Mouse (Mus musculus) stomach, embryonic 15.5 days (tissue): ENCODE data around the gene Casp9. TPM values are rescaled to one million over a fixed set of nuclear protein-coding genes. Genes with fewer than 3 reads are reported as not detected.
"Not testable (repeated sequence)": the region's sequence is repeated elsewhere in the genome, so short reads cannot be mapped to it uniquely, and the experiment has no call there.

Experiments
- ATAC-seq: fragments of 200-750 bp; cut with Nextera tagmentation; 2 replicates; pipeline ENCODE4 v1.8.0; 2017; ENCODE audit warnings: low read depth, moderate number of reproducible peaks, moderate TSS enrichment; ENCODE audit not compliant: insufficient read depth, low FRiP score
- H3K27ac ChIP-seq: fragments of 300-500 bp; sonication (generic); 2 replicates; pipeline ENCODE4 v1.5.1; 2015; ENCODE audit warnings: mild to moderate bottlenecking, inconsistent platforms
- H3K27me3 ChIP-seq: fragments of 300-500 bp; sonication (generic); replicated peaks from 2 replicates; pipeline ENCODE4 v1.6.1; 2015; ENCODE audit warnings: inconsistent platforms
- H3K36me3 ChIP-seq: fragments of 300-500 bp; sonication (generic); 2 replicates; pipeline ENCODE4 v1.6.1; 2015; ENCODE audit warnings: inconsistent platforms
- H3K4me1 ChIP-seq: fragments of 300-500 bp; sonication (generic); 2 replicates; pipeline ENCODE4 v1.6.1; 2015; ENCODE audit warnings: inconsistent platforms
- H3K4me2 ChIP-seq: fragments of 300-500 bp; sonication (generic); 2 replicates; pipeline ENCODE4 v1.6.1; 2015; ENCODE audit warnings: mild to moderate bottlenecking, inconsistent platforms
- H3K4me3 ChIP-seq: fragments of 300-500 bp; sonication (generic); replicated peaks from 2 replicates; pipeline ENCODE4 v1.5.1; 2015; ENCODE audit warnings: inconsistent platforms
- H3K9ac ChIP-seq: fragments of 300-500 bp; sonication (generic); 2 replicates; pipeline ENCODE4 v1.6.1; 2015; ENCODE audit warnings: inconsistent platforms
- H3K9me3 ChIP-seq: fragments of 300-500 bp; sonication (generic); 2 replicates; pipeline ENCODE4 v1.6.1; 2016; ENCODE audit warnings: inconsistent platforms
- WGBS: fragments of 180-500 bp; shearing (Covaris S2); methylation state at CpG from one replicate; pipeline ENCODE4 v1.1.7; 2015; 5-methylcytosine and 5-hydroxymethylcytosine counted together
- polyA plus RNA-seq: library from polyadenylated mRNA; unstranded; fragments of >200 nt; fragmentation: Nextera tagmentation; extraction: Ambion mirVana; gene quantifications from 2 replicates; pipeline ENCODE4 v1.2.1, GENCODE M21; 2015

The Casp9 gene
- polyA plus RNA-seq, 1 experiment from 2014 or later: 23.4 TPM

DNA sequence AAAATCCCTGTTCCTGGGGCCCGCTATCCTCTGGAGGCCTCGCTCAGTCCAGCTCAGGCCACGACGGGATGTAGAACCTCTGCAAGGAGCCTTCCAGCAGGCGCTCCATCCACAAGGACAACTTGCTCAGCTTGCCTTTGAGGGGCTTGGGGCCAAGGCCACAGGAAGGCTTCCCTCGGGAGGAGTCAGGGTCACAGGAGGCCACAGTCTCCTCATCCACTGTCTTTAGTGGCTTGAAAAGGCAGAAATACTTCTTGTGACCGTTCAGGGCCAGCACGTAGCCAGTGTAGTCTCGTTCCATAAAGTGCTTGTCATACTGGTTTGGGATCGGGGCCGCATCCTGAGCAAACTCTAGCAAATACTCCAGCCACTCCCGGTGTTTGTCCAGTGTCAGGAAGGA, 29.9 kb upstream of the Casp9 start:
- peaks cover 20% of the 10 kb centered on the region for H3K36me3 ChIP-seq
- H3K27me3 ChIP-seq: no peaks in the 10 kb centered on the region
- H3K4me2 ChIP-seq: no peak overlapping the region
- ATAC-seq: no peak
- no peak overlapping the region for H3K4me3 ChIP-seq
- peaks cover 21% of the 10 kb centered on the region for H3K4me1 ChIP-seq
- no peak overlapping the region for H3K27ac ChIP-seq
- no peak overlapping the region for H3K9ac ChIP-seq
- 85% methylated on average over 12 of the region's 12 CpGs for WGBS
- H3K9me3 ChIP-seq: no peaks in the 10 kb centered on the region

DNA sequence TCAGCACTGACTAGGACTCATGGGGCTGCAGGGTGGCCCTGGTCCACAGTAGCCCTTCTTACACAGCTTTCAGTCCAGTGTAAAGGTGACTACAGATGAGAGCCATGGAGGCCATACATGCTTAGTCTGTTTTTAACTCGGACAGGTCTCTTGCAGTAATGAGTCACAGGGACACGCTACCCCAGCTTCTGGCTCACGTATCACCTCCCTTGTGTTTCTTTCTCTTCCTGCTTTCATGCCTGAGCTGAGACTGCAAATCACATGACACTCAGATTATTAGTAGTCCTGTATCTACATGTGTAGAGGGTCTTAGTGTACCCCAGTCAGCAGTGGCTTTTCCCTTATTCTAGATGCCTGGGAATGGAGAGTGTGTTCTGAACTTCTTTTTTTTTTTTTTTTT, 28.4 kb upstream of the Casp9 start:
- H3K4me2 ChIP-seq: no peak overlapping the region
- H3K4me3 ChIP-seq: no peak overlapping the region
- no peaks in the 10 kb centered on the region for H3K9me3 ChIP-seq
- H3K27ac ChIP-seq: no peak overlapping the region
- H3K9ac ChIP-seq: no peak overlapping the region
- no peak for ATAC-seq
- no peaks in the 10 kb centered on the region for H3K27me3 ChIP-seq
- 91% methylated on average over 3 of the region's 3 CpGs for whole genome bisulfite sequencing
- H3K4me1 ChIP-seq: peaks cover 22% of the 10 kb centered on the region
- peaks cover 32% of the 10 kb centered on the region for H3K36me3 ChIP-seq

DNA sequence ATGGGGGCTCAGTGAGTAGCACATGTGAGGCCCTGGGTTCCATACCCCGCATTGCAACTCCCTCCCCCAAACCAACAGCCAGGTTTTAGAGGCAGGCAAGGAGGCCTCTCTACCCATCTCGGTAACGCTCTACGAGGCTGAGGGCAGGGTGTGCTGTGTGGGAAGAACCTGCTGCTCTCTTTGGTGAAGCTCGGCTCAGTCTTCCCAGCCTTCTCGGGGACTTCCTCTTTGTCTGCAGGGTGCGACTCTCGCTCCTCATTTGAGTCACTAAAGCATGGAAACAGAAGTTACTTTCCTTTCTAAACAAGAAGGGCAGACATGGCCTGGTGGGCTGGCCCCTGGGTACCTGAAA, 27.1 kb upstream of the Casp9 start:
- Histone ChIP-seq H3K9ac (no peak overlapping the region), H3K4me2 (peak overlapping the region; percentile 22; the same call in 1 of the 2 replicates), H3K9me3 (no peaks in the 10 kb centered on the region), H3K4me1 (peaks cover 22% of the 10 kb centered on the region), H3K27me3 (no peaks in the 10 kb centered on the region), H3K4me3 (no peak overlapping the region), H3K36me3 (peaks cover 42% of the 10 kb centered on the region), H3K27ac (peak overlapping the region; percentile 88)
- ATAC-seq: no peak
- WGBS: 66% methylated on average over 8 of the region's 8 CpGs

DNA sequence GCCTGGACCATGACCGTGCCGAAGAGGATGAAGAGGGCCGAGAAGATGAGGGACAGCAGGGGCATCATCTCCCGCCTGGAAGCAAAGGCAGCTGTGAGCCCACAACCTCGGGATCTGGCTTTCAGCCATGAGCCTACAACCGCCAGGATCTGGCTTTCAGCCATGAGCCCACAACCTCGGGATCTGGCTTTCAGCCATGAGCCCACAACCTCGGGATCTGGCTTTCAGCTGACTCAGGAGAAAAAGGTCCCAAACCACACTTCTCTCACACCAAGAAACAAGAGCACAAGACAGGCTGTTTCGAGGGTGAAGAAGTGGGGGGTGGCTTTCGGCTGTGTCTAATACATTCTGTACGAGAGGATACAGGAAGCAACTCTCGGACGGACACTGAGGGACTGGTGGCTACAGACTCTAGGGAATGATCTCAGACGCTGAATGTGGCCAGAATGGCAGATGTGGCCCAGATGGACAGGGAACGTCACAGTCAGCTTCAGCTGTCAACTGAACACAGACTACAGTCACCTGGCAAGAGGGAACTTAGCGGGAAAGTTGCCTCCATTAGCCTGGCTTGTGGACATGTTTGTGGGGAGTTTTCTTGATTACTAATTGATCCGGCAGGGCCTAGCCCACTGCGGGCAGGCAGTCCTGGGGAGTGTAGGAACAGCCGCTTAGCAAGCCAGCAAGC, 26.6 kb upstream of the Casp9 start:
- Histone ChIP-seq H3K27me3 (no peaks in the 10 kb centered on the region), H3K9me3 (no peaks in the 10 kb centered on the region), H3K9ac (no peak overlapping the region), H3K27ac (peak overlapping the region; percentile 88), H3K4me3 (no peak overlapping the region), H3K36me3 (peaks cover 47% of the 10 kb centered on the region), H3K4me2 (peak overlapping the region; percentile 22), H3K4me1 (peaks cover 22% of the 10 kb centered on the region)
- WGBS: 38% methylated on average over 19 of the region's 19 CpGs
- ATAC-seq: peak; percentile 36; the same call in 1 of the 2 replicates

DNA sequence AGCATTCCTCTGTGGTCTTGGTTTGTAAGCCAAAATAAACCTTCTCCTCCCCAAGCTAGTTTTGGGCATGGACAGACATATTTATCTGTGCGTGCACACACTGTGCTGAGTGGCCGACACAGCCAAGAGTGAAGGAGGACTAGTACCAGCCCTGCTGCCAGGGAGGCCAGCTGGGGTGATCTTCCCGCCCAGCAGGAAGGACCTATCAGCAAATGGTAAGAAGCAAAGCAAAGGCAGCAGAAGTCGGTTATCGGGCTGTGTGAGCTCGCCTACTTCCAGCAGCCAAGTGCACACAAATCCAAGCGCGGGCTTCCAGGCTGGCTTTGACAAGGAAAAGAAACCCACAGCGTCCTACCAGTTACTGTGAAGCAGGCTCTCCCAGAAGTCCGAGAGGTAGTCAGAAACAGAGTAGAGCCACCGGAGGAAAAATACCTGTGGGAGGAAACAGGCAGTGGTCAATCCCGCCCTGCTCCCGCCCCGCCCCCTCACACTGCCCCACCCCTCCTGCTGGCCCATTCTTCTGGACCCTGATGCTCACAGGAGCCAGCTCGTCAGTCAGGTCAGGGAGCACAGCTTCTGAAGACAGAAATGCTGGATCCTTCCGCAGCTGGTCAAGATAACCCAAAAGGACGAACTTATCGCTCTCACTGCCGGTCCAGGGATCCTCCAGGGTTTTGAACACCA, 25.9 kb upstream of the Casp9 start:
- peaks cover 22% of the 10 kb centered on the region for H3K4me1 ChIP-seq
- H3K27me3 ChIP-seq: no peaks in the 10 kb centered on the region
- H3K9me3 ChIP-seq: no peaks in the 10 kb centered on the region
- peak overlapping the region; percentile 88 for H3K27ac ChIP-seq
- H3K9ac ChIP-seq: no peak overlapping the region
- peak overlapping the region; percentile 22 for H3K4me2 ChIP-seq
- 50% methylated on average over 19 of the region's 19 CpGs for WGBS
- peak; percentile 86 for ATAC-seq
- H3K36me3 ChIP-seq: peaks cover 52% of the 10 kb centered on the region
- H3K4me3 ChIP-seq: no peak overlapping the region

DNA sequence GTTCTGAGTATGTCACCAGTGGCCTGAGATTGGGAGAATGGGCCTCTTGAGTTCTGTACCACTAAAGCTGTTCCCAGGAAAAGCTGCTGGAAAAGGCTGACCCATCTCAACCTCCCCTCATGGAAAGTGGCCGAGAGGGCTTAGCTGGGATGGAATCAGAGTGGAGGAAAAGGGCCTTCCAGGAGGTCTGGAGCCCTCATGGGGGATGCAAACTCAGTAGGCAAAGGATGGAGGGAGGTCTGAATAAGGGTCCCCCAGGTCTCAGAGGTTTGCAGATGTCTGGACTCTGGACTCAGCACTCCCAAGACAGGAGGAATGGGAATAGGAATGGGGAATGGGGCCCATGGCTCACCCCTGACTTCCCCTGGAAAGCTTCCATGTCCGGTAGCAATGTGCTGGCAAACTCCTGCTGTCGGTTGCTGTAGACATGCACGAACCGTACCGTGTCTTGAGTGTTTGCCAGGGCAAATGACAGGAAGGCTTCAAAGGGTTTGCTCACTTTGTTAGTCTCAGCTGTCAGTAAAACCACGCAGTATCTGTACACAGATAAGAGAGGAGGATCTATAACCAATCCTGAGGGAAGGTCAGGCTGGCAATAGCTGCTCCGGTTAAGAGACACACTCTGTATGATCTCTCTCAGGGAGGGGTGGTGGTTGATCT, 23.8 kb upstream of the Casp9 start:
- no peaks in the 10 kb centered on the region for H3K9me3 ChIP-seq
- H3K4me1 ChIP-seq: peaks cover 22% of the 10 kb centered on the region
- no peak overlapping the region for H3K4me3 ChIP-seq
- WGBS: 79% methylated on average over 8 of the region's 8 CpGs
- no peak for ATAC-seq
- H3K4me2 ChIP-seq: no peak overlapping the region
- H3K27ac ChIP-seq: no peak overlapping the region
- no peak overlapping the region for H3K9ac ChIP-seq
- peaks cover 54% of the 10 kb centered on the region for H3K36me3 ChIP-seq
- no peaks in the 10 kb centered on the region for H3K27me3 ChIP-seq

DNA sequence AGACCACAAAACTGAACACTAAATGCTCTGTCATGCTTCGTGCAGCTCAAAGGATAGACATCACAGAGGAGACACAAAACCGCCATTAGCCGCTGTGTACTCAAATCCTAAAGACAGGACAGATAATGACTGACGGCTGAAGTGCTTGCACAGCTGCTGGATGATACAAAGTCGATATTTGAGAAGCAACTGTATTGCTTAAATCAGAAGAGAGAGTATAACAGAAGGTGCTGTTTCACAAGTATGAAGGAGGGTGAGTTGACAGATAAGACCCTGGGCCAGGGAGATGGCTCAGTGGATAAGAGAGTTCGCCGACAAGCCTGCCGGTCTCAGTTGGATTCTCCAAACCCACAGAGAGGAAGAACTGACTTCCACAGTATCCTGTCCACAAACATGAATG, 21.6 kb upstream of the Casp9 start:
- peaks cover 15% of the 10 kb centered on the region for H3K4me1 ChIP-seq
- no peak overlapping the region for H3K4me2 ChIP-seq
- no peak for ATAC-seq
- no peak overlapping the region for H3K9ac ChIP-seq
- H3K27me3 ChIP-seq: no peaks in the 10 kb centered on the region
- no peak overlapping the region for H3K27ac ChIP-seq
- WGBS: 82% methylated on average over 8 of the region's 8 CpGs
- peaks cover 59% of the 10 kb centered on the region for H3K36me3 ChIP-seq
- H3K9me3 ChIP-seq: no peaks in the 10 kb centered on the region
- no peak overlapping the region for H3K4me3 ChIP-seq

DNA sequence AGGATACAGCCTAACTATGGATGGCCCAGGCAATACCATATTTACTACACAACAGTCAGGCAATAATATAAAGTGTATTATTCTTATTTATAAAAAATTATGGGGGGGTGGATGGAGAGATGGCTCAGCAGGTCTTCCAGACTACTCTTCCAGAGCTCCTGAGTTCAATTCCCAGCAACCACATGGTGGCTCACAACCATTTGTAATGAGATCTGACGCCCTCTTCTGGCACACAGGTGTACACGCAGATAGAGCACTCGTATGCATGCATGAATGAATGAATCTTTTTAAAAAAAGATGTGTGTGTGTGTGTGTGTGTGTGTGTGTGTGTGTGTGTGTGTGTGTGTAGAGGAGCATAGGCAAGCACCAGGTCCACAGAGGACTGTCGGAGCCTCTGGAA, 20.4 kb upstream of the Casp9 start:
- H3K9ac ChIP-seq, H3K4me3 ChIP-seq, H3K9me3 ChIP-seq, ATAC-seq, H3K27me3 ChIP-seq, H3K4me1 ChIP-seq, H3K4me2 ChIP-seq, H3K27ac ChIP-seq: not testable (repeated sequence)
- 83% methylated on average over 4 of the region's 4 CpGs for WGBS
- peaks cover 57% of the 10 kb centered on the region for H3K36me3 ChIP-seq

DNA sequence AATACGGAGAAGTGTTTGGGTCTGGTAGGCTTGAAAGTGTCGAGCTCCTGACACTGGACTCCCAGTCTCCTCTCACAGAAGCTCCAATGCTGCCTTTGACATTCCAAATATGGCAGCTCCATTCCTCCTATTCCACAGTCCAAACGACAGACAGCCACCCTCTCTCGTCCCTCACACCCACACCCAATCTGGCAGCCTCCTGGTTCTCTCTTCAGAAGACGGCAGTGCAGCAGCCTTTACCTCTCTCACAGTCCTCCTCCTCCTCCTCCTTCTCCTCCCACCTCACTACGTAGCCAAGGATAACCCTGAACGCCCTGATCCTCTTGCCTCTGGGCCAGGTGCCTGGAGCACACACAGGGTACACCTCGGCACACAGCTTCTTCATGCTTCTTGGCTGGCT, 13.6 kb upstream of the Casp9 start:
- no peak for ATAC-seq
- no peak overlapping the region for H3K27ac ChIP-seq
- no peak overlapping the region for H3K4me2 ChIP-seq
- H3K36me3 ChIP-seq: peaks cover 34% of the 10 kb centered on the region
- no peak overlapping the region for H3K9ac ChIP-seq
- 90% methylated on average over 8 of the region's 8 CpGs for WGBS
- H3K4me1 ChIP-seq: no peaks in the 10 kb centered on the region
- H3K9me3 ChIP-seq: no peaks in the 10 kb centered on the region
- H3K4me3 ChIP-seq: no peak overlapping the region
- no peaks in the 10 kb centered on the region for H3K27me3 ChIP-seq

DNA sequence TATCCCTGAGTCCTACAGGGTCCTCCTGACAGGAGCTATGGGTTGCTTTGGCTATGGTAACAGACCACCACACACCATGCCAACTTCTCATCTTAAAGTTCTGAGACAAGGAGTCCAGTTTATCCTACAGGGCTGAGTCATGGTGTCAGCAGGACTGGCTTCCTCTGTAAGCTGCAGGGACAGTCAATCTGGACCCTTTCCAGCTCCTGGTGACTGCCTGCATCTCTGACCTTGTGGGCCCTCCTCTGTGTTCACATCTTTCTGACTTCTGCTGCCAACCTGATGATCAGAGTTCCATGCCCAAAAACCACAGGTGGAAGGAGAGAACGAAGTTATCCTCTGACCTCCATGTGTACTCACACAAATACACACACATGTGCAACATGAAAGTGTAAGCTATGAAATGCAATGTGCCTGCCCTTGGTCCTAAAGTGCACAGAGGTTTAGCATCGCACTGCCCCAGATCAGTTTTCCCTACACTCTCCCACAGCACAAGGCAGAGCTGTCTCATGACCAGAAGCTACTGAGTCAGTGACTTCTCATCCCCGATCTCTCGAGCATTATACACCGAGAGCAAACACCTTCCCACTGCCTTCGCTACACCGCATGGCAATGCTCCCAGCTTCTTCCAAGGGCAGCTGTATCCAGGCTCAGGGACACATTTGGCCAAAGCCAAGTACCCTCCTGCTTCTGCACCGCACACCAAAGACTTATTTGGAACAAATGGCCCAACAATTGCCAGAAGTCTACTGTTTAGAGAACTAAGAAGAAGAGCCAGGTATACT, 12.0 kb upstream of the Casp9 start:
- 93% methylated on average over 8 of the region's 8 CpGs for WGBS

DNA sequence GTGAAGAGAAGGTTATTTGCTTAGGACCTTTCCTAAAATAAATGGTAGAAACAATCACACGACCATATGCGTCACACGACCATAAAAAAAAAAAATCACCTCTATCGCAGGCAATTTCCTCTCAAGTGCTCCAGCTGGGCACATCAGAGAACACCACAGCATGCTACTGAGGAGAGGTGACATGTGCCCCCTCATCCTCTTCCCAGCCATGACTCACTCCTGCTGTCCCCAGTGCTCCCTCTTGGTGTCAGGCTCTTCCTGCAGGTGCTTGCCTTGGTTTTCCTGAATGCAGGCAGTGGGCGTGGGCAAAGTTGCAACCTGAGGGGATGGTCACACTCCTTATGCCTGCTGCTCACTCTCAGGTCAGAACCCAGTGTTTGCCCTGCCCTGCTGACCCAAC, 8.6 kb upstream of the Casp9 start:
- Histone ChIP-seq H3K27ac (no peak overlapping the region), H3K36me3 (peaks cover 34% of the 10 kb centered on the region), H3K4me3 (no peak overlapping the region), H3K9ac (no peak overlapping the region), H3K27me3 (no peaks in the 10 kb centered on the region), H3K4me2 (no peak overlapping the region), H3K9me3 (no peaks in the 10 kb centered on the region), H3K4me1 (0 out of 2 replicates have a peak, but pooled peaks cover 4% of the 10 kb centered on the region)
- ATAC-seq: no peak
- WGBS: 83% methylated on average over 5 of the region's 5 CpGs

More for the DNA sequence above, 12.0 kb upstream of the Casp9 start:
- H3K4me3 ChIP-seq: no peak overlapping the region
- peaks cover 38% of the 10 kb centered on the region for H3K36me3 ChIP-seq
- no peak for ATAC-seq
- no peak overlapping the region for H3K27ac ChIP-seq
- no peak overlapping the region for H3K9ac ChIP-seq
- H3K4me1 ChIP-seq: no peaks in the 10 kb centered on the region
- no peaks in the 10 kb centered on the region for H3K27me3 ChIP-seq
- H3K4me2 ChIP-seq: no peak overlapping the region
- H3K9me3 ChIP-seq: no peaks in the 10 kb centered on the region
